Mouse (Mus musculus): ENCODE measurements at regions not wholly inside any gene's neighbourhood (a gene's known extent, or its start where the extent isn't known, plus 50 kb on each side); places are given as distances from the start of the nearest gene placed in this dataset.

DNA sequence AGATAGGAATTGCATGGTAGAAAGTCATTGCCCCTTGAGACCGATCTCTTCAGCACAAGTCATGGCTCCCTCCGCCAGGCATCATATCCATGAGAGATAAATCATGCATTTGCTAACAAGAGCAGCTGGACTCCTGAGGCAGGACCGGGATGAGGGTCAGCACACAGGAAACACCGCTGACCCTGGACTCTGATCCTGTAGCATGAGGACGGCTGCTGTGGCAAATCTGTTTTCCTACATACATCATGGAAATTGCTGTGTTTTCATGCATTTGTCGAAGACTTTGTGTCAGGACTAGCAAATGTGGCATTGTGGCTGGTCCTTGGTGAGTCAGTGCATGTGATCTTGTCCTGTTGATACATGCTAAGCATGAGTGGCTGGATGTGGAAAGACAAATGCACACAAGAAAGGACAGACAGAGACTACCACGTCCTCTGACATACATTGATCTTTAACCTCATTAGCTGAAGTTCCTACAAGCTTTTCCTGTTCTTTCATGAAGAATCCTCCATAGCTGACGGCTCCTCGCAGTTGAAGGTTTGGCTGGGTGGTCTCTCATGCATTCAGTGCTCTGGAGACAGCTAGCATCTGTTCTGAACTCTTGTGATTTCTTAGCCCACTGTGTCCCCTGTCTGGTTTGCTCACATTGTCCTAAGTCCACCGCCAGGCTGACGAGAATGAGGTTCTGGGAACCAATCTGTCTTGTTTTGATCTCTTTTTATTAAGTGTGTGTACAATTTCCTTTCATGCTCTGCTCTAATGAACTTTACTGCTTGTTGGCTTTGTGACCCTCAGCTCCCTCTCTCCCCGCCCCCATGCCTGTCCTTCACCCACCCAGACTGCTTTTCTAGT, 90.8 kb upstream of the Ednra start:
- DNase-seq (ENCODE audit: low read depth, low spot score), result no peak
- Histone ChIP-seq H3K36me3 (ENCODE audit: control insufficient read depth in 1 of 2, insufficient read depth in 2 of 2, low read length in 2 of 2) (no peaks in the 10 kb centered on the region), H3K27ac (ENCODE audit: control insufficient read depth, low read depth, low read length) (no peak overlapping the region), H3K27me3 (ENCODE audit: control insufficient read depth in 1 of 2, insufficient read depth in 2 of 2, low read length in 2 of 2) (no peaks in the 10 kb centered on the region), H3K9ac (ENCODE audit: control insufficient read depth, low read depth, low read length, poor library complexity, severe bottlenecking) (no peak overlapping the region), H3K79me2 (ENCODE audit: control insufficient read depth, insufficient read depth, low read length, poor library complexity) (no peaks in the 10 kb centered on the region), H3K4me1 (ENCODE audit: control insufficient read depth in 1 of 2, insufficient read depth in 2 of 2, low read length in 2 of 2) (no peaks in the 10 kb centered on the region), H3K9me3 (replicated peaks; ENCODE audit: insufficient read depth, low read length) (no peaks in the 10 kb centered on the region), H3K4me3 (ENCODE audit: control insufficient read depth in 1 of 2, insufficient read depth in 1 of 2, low read depth in 2 of 2, low read length in 2 of 2) (no peak overlapping the region)
- TF ChIP-seq RAD21 (IDR thresholded peaks at IDR 0.05; ENCODE audit: low read depth, low read length) (no peak), NELFE (IDR thresholded peaks at IDR 0.05; ENCODE audit: low read depth, low read length) (no peak)

DNA sequence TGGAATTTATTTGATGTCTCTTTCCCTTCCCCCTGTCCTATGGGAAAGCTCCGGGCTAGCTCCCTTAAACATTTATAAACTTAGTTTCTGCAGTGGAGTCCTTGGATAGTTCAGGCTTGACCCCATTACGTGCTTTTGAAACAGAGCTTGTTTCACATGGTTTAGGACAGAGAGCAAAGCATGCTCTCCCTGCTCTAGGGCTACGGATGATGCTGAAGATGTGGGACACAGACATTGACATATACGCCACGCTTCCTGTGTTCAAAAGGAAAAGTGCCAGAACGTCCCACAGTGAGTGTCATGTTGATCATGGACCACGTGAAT, 91.3 kb upstream of the Ednra start:
- no peak overlapping the region for H3K9ac ChIP-seq (ENCODE audit: control insufficient read depth, low read depth, low read length, poor library complexity, severe bottlenecking)
- no peaks in the 10 kb centered on the region for H3K27me3 ChIP-seq (ENCODE audit: control insufficient read depth in 1 of 2, insufficient read depth in 2 of 2, low read length in 2 of 2)
- H3K27ac ChIP-seq (ENCODE audit: control insufficient read depth, low read depth, low read length), result no peak overlapping the region
- no peaks in the 10 kb centered on the region for H3K4me1 ChIP-seq (ENCODE audit: control insufficient read depth in 1 of 2, insufficient read depth in 2 of 2, low read length in 2 of 2)
- H3K9me3 ChIP-seq (replicated peaks; ENCODE audit: insufficient read depth, low read length), result no peaks in the 10 kb centered on the region
- no peak overlapping the region for H3K4me3 ChIP-seq (ENCODE audit: control insufficient read depth in 1 of 2, insufficient read depth in 1 of 2, low read depth in 2 of 2, low read length in 2 of 2)
- no peaks in the 10 kb centered on the region for H3K36me3 ChIP-seq (ENCODE audit: control insufficient read depth in 1 of 2, insufficient read depth in 2 of 2, low read length in 2 of 2)
- TF ChIP-seq E2F4 (IDR thresholded peaks at IDR 0.05; ENCODE audit: borderline replicate concordance, low read depth, low read length) (no peak), MYB (IDR thresholded peaks at IDR 0.05; ENCODE audit: low read depth, low read length) (no peak), NRF1 (IDR thresholded peaks at IDR 0.05; ENCODE audit: insufficient read depth, low read depth, low read length, poor library complexity, severe bottlenecking) (no peak), USF2 (IDR thresholded peaks at IDR 0.05; ENCODE audit: borderline replicate concordance in 1 of 2, insufficient read depth in 1 of 2, low read depth in 1 of 2, low read length in 2 of 2) (no peak), POLR2AphosphoS2 (IDR thresholded peaks at IDR 0.05; ENCODE audit: low read length) (no peak), NELFE (IDR thresholded peaks at IDR 0.05; ENCODE audit: low read depth, low read length) (no peak), GABPA (IDR thresholded peaks at IDR 0.05; ENCODE audit: low read depth, low read length) (no peak), MYC (IDR thresholded peaks at IDR 0.05; ENCODE audit: low read depth, low read length) (no peak), MEF2A (IDR thresholded peaks at IDR 0.05; ENCODE audit: extremely low read depth, insufficient replicate concordance, low read depth, low read length, poor library complexity, severe bottlenecking) (no peak), HCFC1 (IDR thresholded peaks at IDR 0.05; ENCODE audit: low read depth, low read length) (no peak), CTCF (IDR thresholded peaks at IDR 0.05 in 2 of 3, conservative IDR thresholded peaks at IDR 0.05 in 1 of 3; ENCODE audit: control insufficient read depth in 1 of 3, insufficient read depth in 1 of 3, low read depth in 2 of 3, low read length in 3 of 3, poor library complexity in 1 of 3, severe bottlenecking in 1 of 3) (no peak), TCF12 (IDR thresholded peaks at IDR 0.05; ENCODE audit: low read depth, low read length) (no peak), MAZ (IDR thresholded peaks at IDR 0.05; ENCODE audit: low read depth, low read length) (no peak), GATA1 (IDR thresholded peaks at IDR 0.05; ENCODE audit: low read depth, low read length) (no peak), CHD1 (IDR thresholded peaks at IDR 0.05; ENCODE audit: low read depth, low read length) (no peak), BHLHE40 (IDR thresholded peaks at IDR 0.05; ENCODE audit: borderline replicate concordance, low read depth, low read length) (no peak), SIN3A (IDR thresholded peaks at IDR 0.05; ENCODE audit: low read length) (no peak), MAX (IDR thresholded peaks at IDR 0.05; ENCODE audit: low read length) (no peak), JUND (IDR thresholded peaks at IDR 0.05; ENCODE audit: low read depth, low read length) (no peak), USF1 (IDR thresholded peaks at IDR 0.05; ENCODE audit: low read depth, low read length) (no peak)
- DNase-seq (ENCODE audit: low read depth, low spot score), result no peak
- H3K79me2 ChIP-seq (ENCODE audit: control insufficient read depth, insufficient read depth, low read length, poor library complexity), result no peaks in the 10 kb centered on the region
